Mouse (Mus musculus): ENCODE data around the gene Nepro. TPM values are rescaled to one million over a fixed set of nuclear protein-coding genes. Genes with fewer than 3 reads are reported as not detected.

The Nepro gene
- total RNA-seq, 2 experiments from 2014 or later, result 3.2 to 3.4 TPM

GRCm38 (mm10) chr16:44779494-44779893 is 55.4 kb downstream of the Nepro start:
- DNase-seq, result no peak
- H3K27ac ChIP-seq, result no peak overlapping the region
- intact Hi-C loops (cut with DNase I), result no loop called here
- no peak overlapping the region for H3K4me3 ChIP-seq
- TF ChIP-seq CTCF (IDR thresholded peaks at IDR 0.05), result no peak

DNA sequence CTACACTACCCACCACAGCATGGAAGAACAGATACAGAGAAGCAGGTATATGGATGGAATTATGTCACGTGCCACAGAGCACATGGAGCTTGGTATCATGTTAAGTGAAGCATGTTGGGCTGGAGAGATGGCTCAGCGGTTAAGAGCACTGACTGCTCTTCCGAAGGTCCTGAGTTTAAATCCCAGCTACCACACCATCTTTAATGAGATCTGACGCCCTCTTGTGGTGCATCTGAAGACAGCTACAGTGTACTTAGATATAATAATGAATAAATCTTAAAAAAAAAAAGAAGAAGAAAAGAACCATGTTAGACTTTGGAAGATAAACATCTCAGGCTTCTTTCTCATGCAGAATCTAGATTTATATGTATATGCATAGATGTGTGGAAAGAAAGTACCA is 56.6 kb downstream of the Nepro start:
- H3K4me3 ChIP-seq, result no peak overlapping the region
- intact Hi-C loops (cut with DNase I), result no loop called here
- H3K27ac ChIP-seq, result no peak overlapping the region
- DNase-seq, result no peak
- no peak for TF ChIP-seq CTCF (IDR thresholded peaks at IDR 0.05)

Other genes with a start within 250 kb of the Nepro start
- gene Boc, start 165.4 kb upstream of the Nepro start, total RNA-seq (2021), result 1 to 10 TPM; 2.6 to 5.0 TPM
- gene Gtpbp8, start 22.1 kb downstream of the Nepro start, total RNA-seq (2021), result 10 to 100 TPM in 1 of 2 experiments, 1 to 10 TPM in 1; 8.3 to 10.5 TPM
- under 1 TPM in 1 of 2 experiments, not detected in 1; 0.11 TPM for gene Cd200r1, start 41.4 kb downstream of the Nepro start, total RNA-seq (2021)
- gene Cd200r4, start 87.4 kb downstream of the Nepro start, total RNA-seq (2021), result not detected
- gene Cd200r2, start 142.8 kb downstream of the Nepro start, total RNA-seq (2021), result not detected
- not detected for gene Cd200r3, start 219.4 kb downstream of the Nepro start, total RNA-seq (2021)